Comparison of ENCODE assay signal across 8 mouse cellular contexts in the genomic region with DNA sequence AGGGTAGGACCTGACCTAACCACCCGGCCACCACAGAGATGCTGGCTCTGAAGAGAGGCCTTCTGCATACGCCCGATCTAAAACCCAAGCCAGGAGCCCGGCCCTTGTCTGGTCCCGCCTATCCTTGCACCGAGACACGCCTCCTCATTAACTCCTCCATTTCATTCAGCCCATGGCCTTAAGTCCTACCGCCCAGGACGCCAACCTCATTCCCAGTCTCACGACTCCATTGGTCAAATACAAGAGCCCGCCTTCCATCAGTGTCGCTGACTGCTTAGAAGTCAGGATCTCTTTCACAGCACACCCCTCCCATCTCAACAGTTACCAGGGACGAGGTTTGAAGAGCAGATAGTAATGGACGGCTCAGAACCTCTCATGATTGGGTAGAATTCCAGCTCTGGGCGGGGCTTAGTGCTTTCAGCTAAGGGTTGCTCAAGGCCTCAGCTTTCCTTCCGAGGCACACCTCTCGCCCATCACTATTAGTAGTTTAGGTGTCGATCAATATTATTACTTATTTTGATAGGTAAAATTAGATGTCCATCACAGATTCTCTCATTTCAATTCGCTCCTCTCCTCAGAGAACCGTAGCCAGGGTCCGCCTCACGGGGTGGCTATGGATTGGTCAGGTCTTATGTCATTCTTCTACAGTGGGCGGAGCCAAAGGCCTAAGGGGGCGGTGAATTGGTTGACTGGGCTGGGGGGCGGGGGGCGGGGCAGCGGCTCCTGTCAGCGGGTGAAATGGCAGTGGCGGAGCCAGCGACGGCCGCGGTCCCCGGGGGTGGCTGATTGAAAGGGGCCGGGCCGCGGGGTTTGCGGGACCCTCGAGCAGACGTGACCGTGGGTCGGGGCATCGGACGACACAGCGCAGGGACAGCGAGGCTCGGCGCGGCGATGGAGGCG. TPM values are rescaled to one million over a fixed set of nuclear protein-coding genes. Genes with fewer than 3 reads are reported as not detected.
DNase-seq lines count a peak whose midpoint lies in the region; ATAC-seq lines count a peak whose summit lies in the region.

TSS of gene Evi5l (plus strand) at position 716 of the 900 bp plus-strand sequence.

- no peaks in the 10 kb centered on the region for H3K9me3 ChIP-seq in hindbrain, embryonic 16.5 days (ENCODE audit: control insufficient read depth, low read length)

- H3K36me3 ChIP-seq in hindbrain, embryonic 16.5 days (ENCODE audit: control insufficient read depth, insufficient read depth, low read length), result no peaks in the 10 kb centered on the region
- H3K36me3 ChIP-seq in macrophage (ENCODE audit: inconsistent target), result no peaks in the 10 kb centered on the region

- no peaks in the 10 kb centered on the region for H3K79me2 ChIP-seq in macrophage (ENCODE audit: inconsistent target)

- no peaks in the 10 kb centered on the region for H3K27me3 ChIP-seq in hindbrain, embryonic 16.5 days (replicated peaks; ENCODE audit: control insufficient read depth, insufficient read depth, low read length)

- H3K4me2 ChIP-seq in hindbrain, embryonic 16.5 days (ENCODE audit: low read length), result peak within 1 kb of the TSS; percentile 83

- ATAC-seq in hindbrain, embryonic 16.5 days, result peak; percentile 98

- peak within 1 kb of the TSS; percentile 79 for H3K27ac ChIP-seq in hindbrain, embryonic 16.5 days (ENCODE audit: low read depth, low read length)
- peak within 1 kb of the TSS; percentile 17 for H3K27ac ChIP-seq in macrophage

- peak within 1 kb of the TSS; percentile 89 for H3K4me3 ChIP-seq in hindbrain, embryonic 16.5 days (ENCODE audit: low read length)
- H3K4me3 ChIP-seq in macrophage (ENCODE audit: inconsistent target), result peak within 1 kb of the TSS; percentile 45

- H3K4me1 ChIP-seq in hindbrain, embryonic 16.5 days (ENCODE audit: control insufficient read depth, insufficient read depth, low read depth, low read length), result peaks cover 34% of the 10 kb centered on the region

- peak within 1 kb of the TSS; percentile 91 for H3K9ac ChIP-seq in hindbrain, embryonic 16.5 days (ENCODE audit: low read depth, low read length)

- peak; percentile 99 for DNase-seq in WW6 (ENCODE audit: low read depth, low spot score)
- peak; percentile 99 for DNase-seq in cerebellum, postnatal 4 days (ENCODE audit: low spot score in 2 of 2)
- DNase-seq in gastrocnemius, adult 18-20 months (ENCODE audit: low spot score), result peak; percentile 100
- DNase-seq in left cerebral cortex, adult 18-20 months (ENCODE audit: low spot score in 2 of 2), result peak; percentile 98 to 99
- DNase-seq in right cerebral cortex, adult 18-20 months, result peak; percentile 100
- DNase-seq in urinary bladder, postnatal 10 days (ENCODE audit: low spot score), result peak; percentile 94

- WGBS in hindbrain, embryonic 16.5 days, result 1% methylated on average over 44 of the region's 51 CpGs
- WGBS in macrophage (ENCODE audit: missing documents), result under 1% methylated on average over 50 of the region's 51 CpGs

RNA-seq across cellular contexts. Expression of gene Evi5l, which starts in this region (rescaled TPM):
- 10 to 100 TPM; 14.8 to 15.5 TPM for total RNA-seq in gastrocnemius, adult 18-20 months (2021)
- polyA plus RNA-seq in hindbrain, embryonic 16.5 days (2015; fragmentation: Nextera tagmentation; extraction: Ambion mirVana), result 116 and 126 TPM in 2 replicates
- total RNA-seq in left cerebral cortex, adult 18-20 months (2021), result 100 to 1,000 TPM in 1 of 2 experiments, 10 to 100 TPM in 1; 98.1 to 102 TPM
- total RNA-seq in macrophage (2018; cell fraction: chromatin; rRNA removed), result 10 to 100 TPM; 11.1 to 60.4 (median 32.1) TPM
- total RNA-seq in macrophage (2018; cell fraction: cytosol; rRNA removed), result 10 to 100 TPM in 2 of 26 experiments, 1 to 10 TPM in 24; 5.5 to 10.5 (median 7.8) TPM
- 10 to 100 TPM in 19 of 26 experiments, 1 to 10 TPM in 7; 5.3 to 35.8 (median 13.2) TPM for total RNA-seq in macrophage (2018; cell fraction: nucleus; rRNA removed)
- polyA plus RNA-seq in macrophage (2018), result 6.2 to 7.8 TPM (median 7.6 TPM) in 3 replicates

Comparison
In these comparisons a context has a peak if more than half of its experiments do, and no peak if none do; other contexts are left out.
1. Peak in every context shown above with its lines: DNase-seq, ATAC-seq, H3K4me3 ChIP-seq and H3K27ac ChIP-seq.
2. RNA of gene Evi5l (total RNA-seq): 98.1 to 102 TPM in left cerebral cortex, adult 18-20 months; 14.8 to 15.5 TPM in gastrocnemius, adult 18-20 months; every median in the first group is over 4 times any median in the second.
3. RNA of gene Evi5l (polyA plus RNA-seq): 116 to 126 TPM in hindbrain, embryonic 16.5 days; 6.2 to 7.8 TPM in macrophage; every median in the first group is over 10 times any median in the second.